Mouse (Mus musculus): ENCODE data around the gene Gjb6.

The Gjb6 gene

DNA sequence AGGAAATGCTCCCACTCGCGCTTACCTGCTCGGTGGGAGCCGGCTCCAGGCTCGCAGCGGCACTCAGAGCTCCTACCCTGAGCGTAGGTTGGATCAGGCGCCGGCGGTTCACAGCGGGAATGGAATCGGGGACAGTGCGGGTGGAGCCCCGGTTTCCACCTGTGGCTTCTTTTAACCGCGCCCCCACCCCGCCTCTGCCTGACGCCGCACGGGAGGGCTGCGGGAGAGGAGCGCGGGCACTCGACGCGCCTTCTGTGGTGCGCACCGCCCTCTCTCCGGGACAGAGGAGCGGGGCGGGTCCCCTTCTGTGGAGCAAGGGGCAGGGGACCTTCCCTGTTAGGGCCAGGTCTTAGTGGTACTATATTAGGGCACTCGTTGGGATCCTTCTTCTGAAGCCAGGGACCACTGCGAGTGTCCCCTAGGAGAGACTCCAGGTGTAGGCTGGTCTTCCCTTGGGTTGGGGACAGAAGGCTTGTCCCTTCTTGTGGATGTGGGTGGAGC lies at the start of gene Gjb6:
Gene Gjb6 (minus strand): TSS at position 451 of the 501 bp plus-strand sequence.
- DNase-seq: no peak

DNA sequence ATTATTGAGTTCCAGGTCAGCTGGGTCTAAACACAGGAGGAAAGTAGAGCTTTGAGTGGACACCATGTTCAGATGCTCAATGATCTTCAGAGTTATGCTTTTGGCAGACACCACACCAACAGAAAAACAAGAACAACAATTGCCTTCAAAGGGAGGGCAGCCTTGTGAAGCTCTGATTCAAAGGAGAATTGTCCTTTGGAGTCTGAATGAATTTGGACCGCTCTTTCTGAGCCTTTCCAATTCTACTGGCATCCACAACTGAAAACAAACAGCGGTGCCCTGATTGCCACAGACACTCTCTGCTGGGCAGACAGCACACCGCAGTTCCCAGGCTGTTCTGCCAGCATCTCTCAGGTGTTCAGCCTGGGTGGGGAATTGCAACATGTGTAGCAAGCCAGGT lies 32.1 kb upstream of the Gjb6 start:
- DNase-seq: no peak

DNA sequence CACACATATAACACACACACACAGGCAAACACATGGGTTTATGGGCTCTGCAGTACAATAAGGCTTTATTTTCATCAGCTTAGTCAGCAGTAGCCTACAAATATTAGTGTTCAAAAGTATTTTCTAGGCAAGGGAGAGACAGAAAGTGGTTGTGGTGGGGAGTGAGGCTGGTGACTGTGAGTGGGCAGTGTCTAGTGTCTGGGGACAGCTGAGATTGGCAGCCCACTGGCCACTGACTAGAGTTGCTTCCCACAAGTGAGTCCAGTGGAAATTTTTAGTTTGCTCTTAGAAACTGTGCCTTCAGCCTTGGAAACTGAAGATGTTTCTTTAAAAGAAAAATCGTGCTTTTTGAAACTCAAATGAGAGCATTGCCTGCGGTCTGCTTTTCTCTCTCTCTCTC lies 28.4 kb upstream of the Gjb6 start:
- DNase-seq: no peak

DNA sequence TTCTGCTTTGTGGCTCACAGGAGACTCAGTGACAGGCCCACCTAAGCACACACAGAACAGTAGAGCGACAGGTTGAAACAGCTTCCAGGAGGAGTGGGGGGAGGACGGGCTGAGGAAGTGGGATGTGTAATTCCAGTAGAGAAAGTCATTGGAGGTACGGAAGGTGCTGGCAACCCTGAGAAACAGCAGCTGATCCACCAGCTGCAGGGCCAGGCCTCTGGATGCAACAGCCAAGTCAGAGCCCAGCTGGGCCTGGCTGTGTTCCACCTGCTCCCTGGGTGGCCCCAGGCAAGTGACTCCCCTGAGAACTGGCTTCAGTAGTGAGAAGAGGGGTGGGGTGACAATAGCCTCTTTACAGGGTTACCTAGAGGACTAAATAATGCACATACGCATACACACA lies 27.8 kb upstream of the Gjb6 start:
- DNase-seq: no peak

DNA sequence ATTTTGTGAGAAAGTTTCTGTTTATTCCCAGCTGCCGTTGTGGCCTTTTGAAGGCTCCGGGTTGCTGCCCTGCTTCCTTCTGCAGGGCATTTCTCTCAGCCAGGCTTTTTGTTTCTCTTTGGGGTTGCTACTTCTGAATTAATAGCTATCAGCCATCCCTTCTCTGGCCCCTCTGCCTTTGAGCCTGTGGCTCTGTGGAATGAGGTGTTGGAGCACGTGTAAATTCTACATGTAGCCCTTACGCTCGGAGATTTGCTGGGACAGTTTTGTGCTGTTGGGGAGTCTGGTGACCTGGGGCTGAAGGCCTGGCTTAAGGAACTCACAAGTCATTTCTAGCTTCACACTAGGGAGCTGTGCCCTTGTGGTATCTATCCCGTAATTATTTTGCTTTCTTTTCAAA lies 21.5 kb upstream of the Gjb6 start:
- DNase-seq: no peak

DNA sequence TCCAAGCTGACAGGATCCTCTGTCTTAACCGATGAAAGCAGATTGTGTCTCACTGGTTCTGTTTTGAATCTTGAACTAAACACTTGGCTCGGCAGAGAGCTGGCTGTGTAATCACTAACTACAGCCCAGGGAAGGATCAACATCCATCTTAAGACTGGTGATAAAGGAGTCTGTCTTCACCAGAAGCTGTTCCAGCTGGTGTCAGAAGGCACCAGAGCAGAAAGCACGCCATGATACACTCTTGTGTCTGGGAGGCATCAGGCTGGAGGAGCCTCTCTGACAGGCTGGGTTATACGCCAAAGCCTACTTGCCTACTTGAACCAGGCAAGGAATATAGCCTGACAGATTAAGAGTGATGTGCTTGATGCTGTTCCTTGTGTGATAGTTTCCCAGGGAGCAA lies 12.3 kb upstream of the Gjb6 start:
- no peak for DNase-seq

DNA sequence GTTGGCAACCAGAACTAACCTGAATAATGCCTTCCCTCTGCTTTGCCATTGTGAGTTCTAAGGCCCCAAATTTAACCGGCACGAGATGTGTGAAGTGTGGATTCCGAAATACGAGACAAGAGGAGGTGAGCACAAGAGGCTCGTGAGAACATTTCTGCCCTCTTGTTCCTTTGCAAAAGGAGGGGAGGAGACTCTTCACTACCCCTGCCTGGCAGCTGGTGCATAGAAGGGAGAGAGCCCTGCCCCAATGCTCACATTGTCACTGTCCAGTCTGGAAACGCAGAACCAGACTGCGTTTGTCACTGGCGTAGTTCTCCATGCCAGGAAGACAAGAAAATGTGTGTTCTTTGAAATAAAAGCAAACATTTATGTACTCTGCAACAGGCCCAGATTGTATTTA lies 1.9 kb upstream of the Gjb6 start:
- no peak for DNase-seq

DNA sequence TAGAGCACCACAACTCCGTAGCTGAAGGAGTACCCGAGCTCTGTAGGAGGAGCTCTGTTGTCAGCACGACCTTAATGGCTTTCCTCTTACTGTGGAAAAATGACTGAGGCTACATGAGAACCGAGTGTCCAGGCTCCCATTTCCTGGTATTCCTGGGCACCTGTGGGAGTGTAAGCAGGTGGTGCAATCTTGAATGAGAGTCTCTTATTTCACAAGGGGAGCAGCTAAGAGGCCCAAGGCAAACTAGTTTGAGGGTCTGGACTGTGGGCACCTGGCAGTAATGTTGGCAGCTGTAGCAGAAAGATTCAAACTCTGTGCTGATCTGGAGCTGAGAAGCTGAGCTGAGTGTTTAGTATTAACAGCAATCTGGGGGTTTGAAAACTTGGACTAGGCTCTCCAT lies 6.0 kb downstream of the Gjb6 start:
- no peak for DNase-seq

DNA sequence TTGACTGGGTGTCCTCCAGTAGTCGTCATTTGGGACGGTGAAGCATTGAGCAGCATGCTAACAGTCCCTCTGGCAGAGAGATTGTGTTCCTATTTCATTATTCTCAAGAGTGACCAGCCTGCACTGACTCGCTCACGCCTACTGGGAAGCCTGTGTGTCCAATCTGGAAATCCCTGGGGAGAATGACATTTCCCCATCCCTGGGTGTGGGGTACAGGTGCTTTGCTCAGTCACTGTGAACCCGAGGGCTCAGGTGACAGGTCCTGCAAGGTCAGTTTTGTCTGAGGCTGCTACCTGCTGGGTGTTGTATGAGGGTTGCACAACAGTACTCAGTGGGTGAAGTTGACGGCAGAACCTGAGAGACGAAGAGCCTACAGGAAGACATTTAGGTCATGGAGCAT lies 11.1 kb downstream of the Gjb6 start:
- no peak for DNase-seq

DNA sequence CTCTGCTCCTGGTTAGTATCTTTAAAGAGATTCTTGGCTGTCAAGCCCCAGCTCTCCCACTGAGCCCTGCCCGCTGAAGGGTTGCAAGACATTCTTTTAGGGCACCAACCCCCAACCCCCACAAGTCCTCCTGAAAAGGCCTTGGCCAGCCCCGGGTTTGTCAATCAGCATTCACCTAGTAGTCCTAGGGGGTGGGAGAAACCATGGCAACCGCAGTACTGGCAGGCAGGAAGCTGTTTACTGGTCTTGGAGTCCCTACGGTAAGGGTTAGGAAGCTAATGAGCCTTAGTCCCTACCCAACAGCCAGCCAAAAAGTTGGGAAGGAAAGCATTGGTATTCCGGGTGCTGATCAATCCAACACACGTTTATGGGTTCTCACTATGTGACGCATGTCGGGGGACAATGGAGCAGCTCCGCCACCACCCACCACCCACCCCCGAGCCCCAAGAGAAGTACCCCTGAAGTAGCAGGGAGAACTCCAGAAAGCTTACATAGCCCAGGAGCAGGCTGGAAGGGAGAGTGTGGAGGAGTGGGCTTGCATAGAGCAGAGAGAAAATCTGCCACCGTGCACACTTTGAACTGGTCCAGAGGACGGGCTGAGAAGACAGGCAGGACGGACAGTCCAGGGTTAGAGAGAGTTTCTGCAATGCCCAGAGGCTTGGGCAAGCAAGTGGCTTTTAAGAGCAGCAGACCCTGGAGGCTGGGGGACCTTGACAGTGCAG lies 17.4 kb downstream of the Gjb6 start, which contains the start of gene Gm4491:
Gene Gm4491 (minus strand): TSS at position 61 of the 722 bp plus-strand sequence.
- no peak for DNase-seq

DNA sequence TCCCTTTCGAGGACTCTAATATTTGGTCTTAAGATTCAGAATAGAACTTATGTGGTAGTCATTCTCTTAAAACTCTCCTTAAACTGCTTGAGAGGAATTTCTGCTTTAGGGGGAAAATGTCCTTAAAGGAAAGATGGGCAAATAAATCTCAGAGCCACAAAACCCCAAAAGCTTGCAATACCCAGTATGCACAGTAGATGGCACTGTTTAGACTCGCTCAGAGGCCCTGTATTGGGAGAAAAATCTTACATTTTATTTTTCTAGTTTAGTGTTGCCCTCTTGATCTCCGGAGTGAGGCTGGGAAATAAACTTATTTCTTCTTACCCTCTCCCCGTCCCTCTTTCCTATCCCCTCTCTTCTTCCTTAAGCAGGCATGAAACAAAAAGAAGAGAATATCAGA lies 24.2 kb downstream of the Gjb6 start:
- DNase-seq: no peak

DNA sequence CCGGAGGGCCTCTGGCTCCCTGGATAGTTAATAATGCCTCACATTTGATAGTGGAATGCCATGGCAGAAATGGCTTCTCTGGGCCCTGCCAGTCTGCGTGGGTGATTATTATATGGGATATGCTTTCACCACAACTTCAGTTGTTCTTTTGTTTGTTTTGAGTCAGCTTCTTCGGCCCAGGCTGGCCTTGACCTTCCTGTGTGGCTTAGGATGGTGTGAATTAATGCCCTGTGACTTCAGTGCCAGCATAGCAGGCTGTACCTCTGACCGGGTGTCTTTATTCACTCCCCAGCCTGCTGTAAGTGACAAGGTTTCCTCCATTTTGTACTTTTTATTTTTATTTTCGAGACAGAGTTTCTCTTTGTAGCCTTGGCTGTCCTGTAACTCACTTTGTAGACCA lies 25.5 kb downstream of the Gjb6 start:
- no peak for DNase-seq

DNA sequence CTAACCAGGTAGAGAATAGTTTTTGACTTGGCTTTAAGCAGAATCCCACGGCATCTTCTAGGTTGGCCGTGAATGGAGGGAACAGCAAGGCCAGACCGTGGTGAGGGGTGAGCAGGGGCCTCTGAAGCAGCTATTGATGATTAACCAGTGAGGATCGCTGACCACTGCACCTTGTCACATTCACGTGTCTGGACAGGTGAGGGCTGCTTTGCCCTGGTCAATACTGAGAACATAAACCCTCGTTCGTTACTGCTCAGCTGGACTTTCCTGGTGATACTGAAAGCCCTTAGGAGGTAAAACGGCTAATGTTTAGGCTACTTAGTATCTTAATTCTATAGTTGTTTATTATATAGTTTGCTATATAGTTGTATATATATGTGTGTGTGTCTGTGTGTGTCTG lies 26.3 kb downstream of the Gjb6 start:
- DNase-seq: peak; percentile 73

DNA sequence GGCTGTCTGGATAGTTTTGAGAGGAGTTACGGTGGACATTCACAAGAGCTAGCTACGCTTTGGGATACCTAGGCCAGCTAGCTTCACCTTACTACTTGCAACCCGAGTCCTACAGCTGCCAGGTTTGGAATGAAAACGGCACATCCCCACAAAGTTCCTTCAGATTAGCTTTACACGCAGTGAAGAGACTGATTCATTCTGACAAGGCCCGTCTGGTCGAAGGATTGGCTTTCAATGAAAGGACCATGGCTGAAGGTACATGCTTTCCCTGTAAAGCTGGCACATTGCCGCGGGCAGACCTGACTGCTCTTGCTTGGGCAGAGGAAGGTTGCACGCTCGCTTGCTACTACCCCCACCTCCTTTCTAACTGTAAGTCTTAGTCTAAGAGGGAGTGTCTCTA lies 27.7 kb downstream of the Gjb6 start:
- DNase-seq: no peak

DNA sequence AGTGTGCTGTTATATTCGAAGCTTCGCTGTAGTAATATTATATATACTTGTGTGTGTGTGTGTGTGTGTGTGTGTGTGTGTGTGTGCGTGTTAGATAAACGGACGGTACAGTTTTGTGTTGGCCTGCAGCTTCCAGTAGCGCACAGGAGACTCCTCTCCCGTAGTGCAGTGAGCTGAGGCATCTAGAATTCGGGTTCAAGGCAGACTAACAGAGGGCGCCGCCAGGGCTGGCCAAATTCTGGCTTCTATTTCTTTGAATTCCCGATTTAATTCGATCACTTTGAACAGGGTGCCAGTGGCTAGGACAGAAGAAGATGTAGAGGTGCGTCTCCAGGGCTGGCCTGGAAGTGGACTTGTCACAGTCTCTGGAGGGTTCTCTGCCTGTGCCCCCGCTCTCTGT lies 28.3 kb downstream of the Gjb6 start:
- DNase-seq: peak; percentile 26

DNA sequence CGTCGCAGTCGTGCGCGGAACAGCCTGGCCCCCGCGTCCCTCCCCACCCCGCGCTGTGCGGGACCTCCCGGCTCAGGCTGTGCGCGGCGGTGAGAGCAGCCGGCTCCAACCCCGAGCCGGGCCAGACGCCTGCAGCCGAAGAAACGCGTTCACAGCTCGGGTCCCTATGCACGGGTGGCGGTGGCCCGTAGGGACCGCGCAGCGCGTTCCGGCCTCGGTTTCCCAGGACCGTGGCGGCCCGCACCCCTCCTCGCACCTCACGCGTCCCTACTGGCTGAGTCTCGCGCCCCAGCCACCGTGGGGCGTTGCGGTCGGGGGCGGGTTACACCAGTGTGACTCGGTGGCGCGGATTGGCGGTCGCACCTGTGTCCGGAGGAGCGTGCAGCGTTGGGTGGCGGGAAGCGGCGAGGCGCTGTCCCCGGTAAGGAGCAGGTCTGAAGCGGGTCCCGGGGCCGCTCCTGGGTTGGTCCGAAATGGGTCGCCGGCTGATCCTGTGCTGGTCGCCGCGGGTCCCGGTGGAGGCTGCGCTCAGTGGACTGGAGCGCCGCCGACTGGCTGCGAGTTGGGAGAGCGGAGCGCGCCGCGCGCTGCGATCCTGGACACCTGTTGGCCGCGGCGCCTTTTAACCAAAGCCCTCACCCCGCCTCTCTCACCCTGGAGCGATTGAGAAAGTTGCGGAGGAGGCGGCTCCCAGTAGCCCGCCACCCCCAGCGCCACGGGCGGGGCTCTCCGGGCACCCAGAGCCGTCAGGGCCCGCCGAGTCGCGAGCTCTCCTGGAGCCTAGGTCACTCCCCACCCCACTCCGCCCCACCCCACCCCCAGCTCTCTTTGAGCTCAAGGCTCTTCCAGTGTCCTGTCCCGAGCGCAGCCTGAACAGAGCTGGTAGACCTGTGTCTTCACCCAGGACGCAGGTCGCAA lies 29.0 kb downstream of the Gjb6 start, which contains the start of gene Gjb2:
Gene Gjb2 (minus strand): TSS at position 597 of the 918 bp plus-strand sequence.
- DNase-seq: peak; percentile 87

DNA sequence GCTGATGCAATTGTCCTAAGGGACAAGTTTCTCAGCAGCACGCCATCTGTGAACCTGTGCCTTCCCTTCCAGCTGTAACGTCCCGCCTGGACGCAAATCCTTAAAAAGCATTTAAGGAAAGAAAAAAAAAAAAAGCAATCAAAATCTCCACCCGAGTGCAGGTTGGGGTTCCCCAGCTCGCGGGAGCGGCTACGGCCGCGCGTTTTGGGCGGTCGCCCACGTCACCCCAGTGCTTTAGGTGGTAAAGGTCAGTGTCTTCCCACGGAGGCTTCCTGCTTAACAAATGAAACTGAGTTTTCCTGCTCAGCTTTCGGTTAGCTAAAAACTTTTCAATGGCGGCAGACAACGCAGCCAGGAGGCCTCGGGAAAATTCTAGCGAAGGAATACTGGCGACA lies 29.7 kb downstream of the Gjb6 start:
- peak; percentile 40 for DNase-seq

DNA sequence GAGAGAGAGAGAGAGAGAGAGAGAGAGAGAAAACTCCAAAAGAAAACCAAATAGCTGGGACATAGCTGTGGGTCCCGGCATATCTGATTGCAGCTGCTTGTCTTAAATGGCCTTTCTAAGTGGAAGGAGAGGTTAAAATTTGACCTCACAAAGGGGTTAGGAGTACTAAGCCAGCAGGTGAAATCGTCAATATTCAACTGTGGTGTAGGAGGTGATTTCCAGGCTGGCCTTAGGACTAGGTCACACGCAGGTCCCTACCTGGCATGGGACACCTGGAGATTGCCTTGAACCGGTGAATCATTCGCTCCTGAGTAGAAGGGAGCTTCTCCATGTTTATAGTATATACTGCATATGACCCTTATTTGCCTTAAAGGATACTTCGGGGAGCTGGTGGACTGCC lies 30.3 kb downstream of the Gjb6 start:
- peak; percentile 31 for DNase-seq

DNA sequence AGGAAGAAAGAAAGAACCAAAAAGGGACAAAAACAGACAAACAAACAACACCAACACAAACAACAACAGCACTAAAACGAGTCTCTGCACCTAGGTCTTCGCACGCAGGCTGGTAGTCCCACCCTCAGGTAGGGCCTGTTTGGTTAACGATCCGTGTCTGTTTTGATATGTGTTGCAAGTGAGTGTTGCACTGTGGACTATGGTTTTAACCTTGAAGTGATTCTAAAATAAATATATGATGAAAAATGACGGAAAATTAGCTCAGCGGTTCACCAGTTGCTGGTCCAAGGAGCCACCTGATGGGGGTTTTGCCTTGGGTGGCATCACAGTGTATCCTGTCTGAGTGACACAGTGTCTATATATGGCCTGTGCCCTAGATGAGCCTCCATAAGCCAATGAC lies 31.8 kb downstream of the Gjb6 start:
- no peak for DNase-seq

DNA sequence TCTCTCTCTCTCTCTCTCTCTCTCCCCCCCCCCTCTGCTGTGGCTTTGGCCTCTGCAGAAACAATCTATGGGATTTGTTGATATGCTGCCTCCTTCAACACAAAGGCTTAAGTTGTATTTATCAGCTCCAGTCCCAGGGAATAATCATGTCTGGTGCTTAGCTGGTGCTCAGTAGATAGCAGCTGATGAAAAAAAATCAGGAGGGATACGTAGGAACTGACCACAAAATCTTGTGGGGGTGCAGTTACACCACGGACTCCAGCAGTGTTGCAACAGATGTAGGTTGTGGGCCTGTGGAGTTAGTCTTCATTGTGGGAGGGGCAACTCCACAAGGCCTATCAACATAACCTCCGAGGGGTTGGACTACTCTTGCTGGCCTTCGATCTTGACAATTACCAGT lies 37.6 kb downstream of the Gjb6 start:
- DNase-seq: no peak

DNA sequence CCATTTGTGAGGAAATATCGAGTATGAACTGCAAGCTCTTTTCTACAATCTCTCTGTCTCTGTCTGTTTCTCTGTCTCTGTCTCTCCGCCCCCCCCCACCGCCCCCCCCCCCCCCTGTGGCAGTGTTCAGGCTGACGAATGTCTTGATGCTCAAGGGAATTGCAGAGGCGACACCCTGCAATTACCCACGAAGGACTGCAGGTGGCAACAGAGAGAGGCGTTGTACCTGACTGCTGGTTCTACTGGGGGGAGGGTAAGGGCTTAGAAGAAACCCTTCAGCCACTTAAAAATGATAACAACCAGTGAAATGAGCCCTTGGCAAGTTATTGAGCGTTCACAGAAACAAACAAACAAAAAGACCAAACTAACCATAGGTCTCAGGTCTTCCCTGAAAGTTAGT lies 40.4 kb downstream of the Gjb6 start:
- peak; percentile 58 for DNase-seq

DNA sequence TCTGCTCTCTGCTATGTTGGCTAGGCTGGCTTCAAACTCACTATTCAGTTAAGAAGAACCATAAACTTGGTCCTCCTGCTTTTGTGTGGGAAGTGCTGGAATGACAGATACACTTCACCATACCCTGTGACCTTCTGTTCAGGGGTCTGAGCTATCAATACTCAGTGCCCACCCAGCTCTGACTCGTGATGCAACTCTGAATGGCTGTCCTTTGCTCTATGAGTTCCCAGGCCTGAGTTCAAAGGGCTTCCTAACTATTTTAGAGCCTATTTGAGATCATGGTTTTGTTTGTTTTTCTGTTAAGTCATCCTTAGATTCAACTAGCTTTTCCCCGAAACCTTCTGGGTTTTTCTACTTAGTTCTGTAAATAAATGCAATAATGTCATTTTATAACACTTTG lies 43.4 kb downstream of the Gjb6 start:
- peak; percentile 20 for DNase-seq

DNA sequence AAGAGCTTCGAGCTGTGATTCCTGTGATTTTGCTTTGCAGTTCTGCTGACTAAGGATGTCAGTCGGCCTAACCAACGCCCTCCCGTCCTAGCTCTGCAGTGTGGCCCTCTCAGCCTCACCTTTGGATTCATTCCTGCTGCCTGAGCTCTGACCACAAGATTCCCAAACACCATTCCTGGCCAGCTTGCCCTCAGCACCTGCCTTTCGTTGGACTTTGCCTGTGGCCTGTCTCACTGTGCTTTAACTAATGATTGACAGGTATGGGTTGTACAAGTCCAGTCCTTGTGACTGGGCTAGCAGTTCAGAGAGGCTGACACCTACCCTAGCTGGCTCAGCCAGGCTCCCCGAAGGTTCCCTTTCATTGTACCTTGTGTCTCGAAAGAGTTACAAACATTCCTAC lies 44.3 kb downstream of the Gjb6 start:
- DNase-seq: peak; percentile 76

DNA sequence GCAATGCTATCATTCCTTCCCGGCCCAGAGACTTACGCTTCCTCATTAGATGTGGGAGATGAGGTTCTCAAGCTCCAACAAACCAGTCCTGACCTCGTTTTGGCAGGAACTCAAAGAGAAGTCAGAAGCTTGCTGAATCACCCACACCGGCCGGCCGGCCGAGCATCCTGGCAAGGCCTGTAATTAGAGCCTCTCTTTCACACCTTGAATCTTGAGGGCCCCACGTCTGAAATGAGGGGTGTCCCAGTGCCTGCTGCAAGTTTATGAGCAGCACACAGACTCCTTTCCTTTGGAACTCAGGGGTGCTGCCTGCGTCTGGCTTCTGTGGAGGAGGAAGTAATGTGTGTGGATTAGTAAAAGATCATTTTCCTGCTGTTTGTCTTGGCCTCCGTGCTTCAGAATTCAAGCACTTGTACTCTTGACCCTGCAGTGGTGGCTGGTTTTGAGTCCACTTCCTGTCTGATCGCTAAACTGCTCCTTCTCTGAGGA lies 49.2 kb downstream of the Gjb6 start:
- DNase-seq: peak; percentile 60
